Comparison of ENCODE assay signal across 9 mouse cellular contexts in the genomic region with DNA sequence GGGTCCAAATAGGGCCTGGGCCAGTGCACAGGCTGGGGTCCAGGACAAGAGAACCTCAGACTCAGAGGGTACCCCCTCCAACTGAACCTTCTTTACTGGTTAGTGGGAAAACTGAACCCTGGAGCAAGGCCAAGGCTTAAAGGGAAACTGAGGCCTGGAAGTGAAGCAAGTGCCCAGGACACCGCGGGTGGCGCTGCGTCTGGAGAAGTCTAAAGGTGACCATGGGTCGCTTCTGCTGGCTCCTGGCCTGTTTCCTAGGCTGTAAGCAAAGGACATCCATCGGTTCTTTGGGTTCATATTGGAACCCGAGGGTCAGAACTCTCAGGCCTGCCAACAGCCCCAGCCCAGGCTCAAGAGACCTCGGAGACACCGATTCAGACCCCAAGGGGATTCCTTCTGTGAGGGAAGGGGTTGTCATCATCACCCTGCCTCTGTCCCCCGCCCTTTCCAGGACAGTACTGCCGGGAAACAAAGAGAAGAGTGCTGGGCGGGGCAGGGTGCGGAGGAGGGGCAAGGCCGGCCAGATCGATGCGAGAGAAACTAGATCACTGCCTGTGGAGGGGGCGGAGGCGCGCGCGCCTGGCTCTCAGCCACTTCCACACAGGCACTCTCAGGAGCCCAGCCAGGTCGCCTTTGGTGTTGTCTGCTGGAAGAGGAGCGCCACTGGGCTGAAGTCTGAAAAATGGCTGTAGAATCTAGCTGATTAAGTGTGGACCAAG. TPM values are rescaled to one million over a fixed set of nuclear protein-coding genes. Genes with fewer than 3 reads are reported as not detected.
DNase-seq lines count a peak whose midpoint lies in the region; ATAC-seq lines count a peak whose summit lies in the region.
"Had no signal": no experiment of that assay in that cellular context is flagged by ENCODE, and none has a peak within 500 bp of the region (broad histone marks: within the 10 kb centered on the region; RNA-seq: fewer than 3 reads in every experiment).

No protein-coding gene starts in this region.

- ATAC-seq in kidney, embryonic 14.5 days (ENCODE audit: low FRiP score, low TSS enrichment) = peak; percentile 59
- ATAC-seq in forebrain, embryonic 15.5 days (replicated peaks) = no peak
- ATAC-seq in hindbrain, embryonic 12.5 days (ENCODE audit: low FRiP score) = peak; percentile 21; the same call in 1 of the 2 replicates
- ATAC-seq in liver, embryonic 15.5 days (ENCODE audit: insufficient read depth) = no peak

- H3K36me3 ChIP-seq in kidney, embryonic 14.5 days (ENCODE audit: control insufficient read depth, insufficient read depth, low read length) = no peaks in the 10 kb centered on the region
- no peaks in the 10 kb centered on the region for H3K36me3 ChIP-seq in forebrain, embryonic 15.5 days
- H3K36me3 ChIP-seq in hindbrain, embryonic 12.5 days = no peaks in the 10 kb centered on the region
- H3K36me3 ChIP-seq in liver, embryonic 15.5 days (replicated peaks) = no peaks in the 10 kb centered on the region

- H3K4me2 ChIP-seq in kidney, embryonic 14.5 days (replicated peaks; ENCODE audit: low read depth, low read length) = peak overlapping the region; percentile 93
- peak overlapping the region; percentile 89 for H3K4me2 ChIP-seq in forebrain, embryonic 15.5 days (replicated peaks)
- peak overlapping the region; percentile 86 for H3K4me2 ChIP-seq in hindbrain, embryonic 12.5 days (replicated peaks)
- 0 out of 2 replicates have a peak overlapping the region, but pooled peaks have one; percentile 1 for H3K4me2 ChIP-seq in liver, embryonic 15.5 days

- 0 out of 2 replicates have a peak overlapping the region, but pooled peaks have one; percentile 17 for H3K27ac ChIP-seq in kidney, embryonic 14.5 days (ENCODE audit: low read depth, low read length)
- H3K27ac ChIP-seq in forebrain, embryonic 15.5 days (replicated peaks) = no peak overlapping the region
- peak overlapping the region; percentile 92 for H3K27ac ChIP-seq in hindbrain, embryonic 12.5 days
- no peak overlapping the region for H3K27ac ChIP-seq in liver, embryonic 15.5 days (replicated peaks)

- H3K27me3 ChIP-seq in kidney, embryonic 14.5 days (ENCODE audit: control insufficient read depth, insufficient read depth, low read length) = peaks cover 7% of the 10 kb centered on the region; the same call in 1 of the 2 replicates
- peaks cover 14% of the 10 kb centered on the region; the same call in 1 of the 2 replicates for H3K27me3 ChIP-seq in forebrain, embryonic 15.5 days
- H3K27me3 ChIP-seq in hindbrain, embryonic 12.5 days = peaks cover 25% of the 10 kb centered on the region
- H3K27me3 ChIP-seq in liver, embryonic 15.5 days = peaks cover 67% of the 10 kb centered on the region

- H3K4me3 ChIP-seq in kidney, embryonic 14.5 days (ENCODE audit: low read length) = peak overlapping the region; percentile 82
- H3K4me3 ChIP-seq in forebrain, embryonic 15.5 days = peak overlapping the region; percentile 82
- peak overlapping the region; percentile 77 for H3K4me3 ChIP-seq in hindbrain, embryonic 12.5 days
- H3K4me3 ChIP-seq in liver, embryonic 15.5 days (replicated peaks) = no peak overlapping the region

- no peaks in the 10 kb centered on the region for H3K9me3 ChIP-seq in kidney, embryonic 14.5 days (ENCODE audit: control insufficient read depth, low read length)
- H3K9me3 ChIP-seq in forebrain, embryonic 15.5 days = no peaks in the 10 kb centered on the region
- H3K9me3 ChIP-seq in hindbrain, embryonic 12.5 days (replicated peaks) = no peaks in the 10 kb centered on the region
- no peaks in the 10 kb centered on the region for H3K9me3 ChIP-seq in liver, embryonic 15.5 days (replicated peaks)

- peak overlapping the region; percentile 87; the same call in 1 of the 2 replicates for H3K9ac ChIP-seq in kidney, embryonic 14.5 days (ENCODE audit: low read depth, low read length)
- no peak overlapping the region for H3K9ac ChIP-seq in forebrain, embryonic 15.5 days (replicated peaks)
- peak overlapping the region; percentile 80; the same call in 1 of the 2 replicates for H3K9ac ChIP-seq in hindbrain, embryonic 12.5 days
- H3K9ac ChIP-seq in liver, embryonic 15.5 days = no peak overlapping the region

- WGBS in kidney, embryonic 14.5 days = 7% methylated on average over 23 of the region's 23 CpGs
- WGBS in forebrain, embryonic 15.5 days = 5% methylated on average over 23 of the region's 23 CpGs
- 5% methylated on average over 23 of the region's 23 CpGs for WGBS in hindbrain, embryonic 12.5 days
- WGBS in liver, embryonic 15.5 days (ENCODE audit: insufficient replicate concordance) = 5% methylated on average over 23 of the region's 23 CpGs

- H3K4me1 ChIP-seq in kidney, embryonic 14.5 days (ENCODE audit: control insufficient read depth, insufficient read depth, low read length) = peaks cover 20% of the 10 kb centered on the region
- peaks cover 23% of the 10 kb centered on the region for H3K4me1 ChIP-seq in forebrain, embryonic 15.5 days
- H3K4me1 ChIP-seq in hindbrain, embryonic 12.5 days = peaks cover 21% of the 10 kb centered on the region
- no peaks in the 10 kb centered on the region for H3K4me1 ChIP-seq in liver, embryonic 15.5 days (replicated peaks)

- no peak for DNase-seq in kidney, adult 11 months
- peak; percentile 53 for DNase-seq in cerebellum, adult 11 months
- peak; percentile 53 for DNase-seq in right cerebral cortex, postnatal 14 days
- no peak for DNase-seq in thymus, adult 18-20 months

RNA-seq across cellular contexts. Expression of gene Shc2, which starts 0.9 kb away (rescaled TPM):
- 6.9 and 8.5 TPM in 2 replicates for polyA plus RNA-seq in kidney, embryonic 14.5 days (2014; fragmentation: Nextera tagmentation; extraction: Ambion mirVana)
- 15.1 and 15.3 TPM in 2 replicates for polyA plus RNA-seq in forebrain, embryonic 15.5 days (2015; fragmentation: Nextera tagmentation; extraction: Ambion mirVana)
- 30.3 and 33.0 TPM in 2 replicates for polyA plus RNA-seq in hindbrain, embryonic 12.5 days (2016; fragmentation: Nextera tagmentation; extraction: Ambion mirVana)
- polyA plus RNA-seq in liver, embryonic 15.5 days (2015; fragmentation: Nextera tagmentation; extraction: Ambion mirVana) = 0.08 and 0.10 TPM in 2 replicates

RNA-seq across cellular contexts. Expression of gene Odf3l2, which starts 6.9 kb away (rescaled TPM):
- polyA plus RNA-seq in kidney, embryonic 14.5 days (2014; fragmentation: Nextera tagmentation; extraction: Ambion mirVana) = not detected in 2 replicates
- 0.32 TPM in 1 of 2 replicates, not detected in the other for polyA plus RNA-seq in forebrain, embryonic 15.5 days (2015; fragmentation: Nextera tagmentation; extraction: Ambion mirVana)
- polyA plus RNA-seq in hindbrain, embryonic 12.5 days (2016; fragmentation: Nextera tagmentation; extraction: Ambion mirVana) = not detected in 2 replicates
- polyA plus RNA-seq in liver, embryonic 15.5 days (2015; fragmentation: Nextera tagmentation; extraction: Ambion mirVana) = not detected in 2 replicates

RNA-seq across cellular contexts. Expression of gene C2cd4c, which starts 24.8 kb away (rescaled TPM):
- not detected in 2 replicates for polyA plus RNA-seq in kidney, embryonic 14.5 days (2014; fragmentation: Nextera tagmentation; extraction: Ambion mirVana)
- polyA plus RNA-seq in forebrain, embryonic 15.5 days (2015; fragmentation: Nextera tagmentation; extraction: Ambion mirVana) = 0.22 and 0.27 TPM in 2 replicates
- 0.08 TPM in 1 of 2 replicates, not detected in the other for polyA plus RNA-seq in hindbrain, embryonic 12.5 days (2016; fragmentation: Nextera tagmentation; extraction: Ambion mirVana)
- polyA plus RNA-seq in liver, embryonic 15.5 days (2015; fragmentation: Nextera tagmentation; extraction: Ambion mirVana) = not detected in 2 replicates

RNA-seq across cellular contexts. Expression of gene Madcam1, which starts 25.7 kb away (rescaled TPM):
- polyA plus RNA-seq in kidney, embryonic 14.5 days (2014; fragmentation: Nextera tagmentation; extraction: Ambion mirVana) = 2.6 and 3.6 TPM in 2 replicates
- polyA plus RNA-seq in forebrain, embryonic 15.5 days (2015; fragmentation: Nextera tagmentation; extraction: Ambion mirVana) = 0.95 and 1.3 TPM in 2 replicates
- 2.9 and 3.2 TPM in 2 replicates for polyA plus RNA-seq in hindbrain, embryonic 12.5 days (2016; fragmentation: Nextera tagmentation; extraction: Ambion mirVana)
- polyA plus RNA-seq in liver, embryonic 15.5 days (2015; fragmentation: Nextera tagmentation; extraction: Ambion mirVana) = 0.26 TPM in 1 of 2 replicates, not detected in the other
- polyA plus RNA-seq: frontal cortex, adult 2 months had no signal

RNA-seq across cellular contexts. Expression of gene Tpgs1, which starts 30.5 kb away (rescaled TPM):
- 85.7 and 90.9 TPM in 2 replicates for polyA plus RNA-seq in kidney, embryonic 14.5 days (2014; fragmentation: Nextera tagmentation; extraction: Ambion mirVana)
- polyA plus RNA-seq in forebrain, embryonic 15.5 days (2015; fragmentation: Nextera tagmentation; extraction: Ambion mirVana) = 80.0 and 83.6 TPM in 2 replicates
- polyA plus RNA-seq in hindbrain, embryonic 12.5 days (2016; fragmentation: Nextera tagmentation; extraction: Ambion mirVana) = 68.1 and 69.4 TPM in 2 replicates
- 21.4 and 23.1 TPM in 2 replicates for polyA plus RNA-seq in liver, embryonic 15.5 days (2015; fragmentation: Nextera tagmentation; extraction: Ambion mirVana)

Comparison
In these comparisons a context has a peak if more than half of its experiments do, and no peak if none do; other contexts are left out.
1. ATAC-seq: peak in kidney, embryonic 14.5 days (single experiment) and hindbrain, embryonic 12.5 days (single experiment); none in forebrain, embryonic 15.5 days (single experiment) and liver, embryonic 15.5 days (single experiment).
2. H3K27ac ChIP-seq: peak in kidney, embryonic 14.5 days (single experiment) and hindbrain, embryonic 12.5 days (single experiment); none in forebrain, embryonic 15.5 days (single experiment) and liver, embryonic 15.5 days (single experiment).
3. H3K4me2 ChIP-seq: peak in every context shown above with its lines; median percentile 93 in kidney, embryonic 14.5 days; 89 in forebrain, embryonic 15.5 days; 86 in hindbrain, embryonic 12.5 days; 1 in liver, embryonic 15.5 days.
4. H3K9ac ChIP-seq: peak in kidney, embryonic 14.5 days (single experiment) and hindbrain, embryonic 12.5 days (single experiment); none in forebrain, embryonic 15.5 days (single experiment) and liver, embryonic 15.5 days (single experiment).
5. DNase-seq: peak in cerebellum, adult 11 months (single experiment) and right cerebral cortex, postnatal 14 days (single experiment); none in kidney, adult 11 months (single experiment) and thymus, adult 18-20 months (0 of 2).